Mouse (Mus musculus) erythroblast, embryonic 14.5 days (primary cell): Measurements from ENCODE around the gene Ripk1. TPM values are rescaled to one million over a fixed set of nuclear protein-coding genes. Genes with fewer than 3 reads are reported as not detected.

ENCODE experiments used
- H3K27me3 ChIP-seq: 2 replicates; pipeline ENCODE4 v1.6.1; 2012; ENCODE audit warnings: inconsistent platforms; ENCODE audit not compliant: control insufficient read depth
- H3K36me3 ChIP-seq: 2 replicates; pipeline ENCODE4 v1.6.1; 2012; ENCODE audit warnings: mild to moderate bottlenecking, inconsistent platforms; ENCODE audit not compliant: control insufficient read depth
- H3K4me1 ChIP-seq: 2 replicates; pipeline ENCODE4 v1.6.1; 2012; ENCODE audit warnings: inconsistent platforms; ENCODE audit not compliant: control insufficient read depth
- H3K4me3 ChIP-seq: replicated peaks from 2 replicates; pipeline ENCODE3; 2012; ENCODE audit warnings: moderate library complexity, mild to moderate bottlenecking, inconsistent platforms
- H3K9me3 ChIP-seq: 2 replicates; pipeline ENCODE4 v1.6.1; 2012; ENCODE audit warnings: low read length, inconsistent platforms, mixed read lengths; ENCODE audit not compliant: control insufficient read depth
- GATA1 ChIP-seq: IDR thresholded peaks from 2 replicates; pipeline ENCODE4 v1.6.1; 2012; ENCODE audit warnings: low read length, inconsistent platforms, mixed read lengths
- TAL1 ChIP-seq: IDR thresholded peaks from 3 replicates; pipeline ENCODE4 v1.6.1; 2012; ENCODE audit warnings: low read length, inconsistent platforms, mixed read lengths
- polyA plus RNA-seq: library from polyadenylated mRNA; stranded (reverse); fragments of >175 nt; gene quantifications from 2 replicates; pipeline ENCODE4 v1.2.3, GENCODE M21; 2012

The Ripk1 gene
- 0.17 and 0.29 TPM in 2 replicates for polyA plus RNA-seq

DNA sequence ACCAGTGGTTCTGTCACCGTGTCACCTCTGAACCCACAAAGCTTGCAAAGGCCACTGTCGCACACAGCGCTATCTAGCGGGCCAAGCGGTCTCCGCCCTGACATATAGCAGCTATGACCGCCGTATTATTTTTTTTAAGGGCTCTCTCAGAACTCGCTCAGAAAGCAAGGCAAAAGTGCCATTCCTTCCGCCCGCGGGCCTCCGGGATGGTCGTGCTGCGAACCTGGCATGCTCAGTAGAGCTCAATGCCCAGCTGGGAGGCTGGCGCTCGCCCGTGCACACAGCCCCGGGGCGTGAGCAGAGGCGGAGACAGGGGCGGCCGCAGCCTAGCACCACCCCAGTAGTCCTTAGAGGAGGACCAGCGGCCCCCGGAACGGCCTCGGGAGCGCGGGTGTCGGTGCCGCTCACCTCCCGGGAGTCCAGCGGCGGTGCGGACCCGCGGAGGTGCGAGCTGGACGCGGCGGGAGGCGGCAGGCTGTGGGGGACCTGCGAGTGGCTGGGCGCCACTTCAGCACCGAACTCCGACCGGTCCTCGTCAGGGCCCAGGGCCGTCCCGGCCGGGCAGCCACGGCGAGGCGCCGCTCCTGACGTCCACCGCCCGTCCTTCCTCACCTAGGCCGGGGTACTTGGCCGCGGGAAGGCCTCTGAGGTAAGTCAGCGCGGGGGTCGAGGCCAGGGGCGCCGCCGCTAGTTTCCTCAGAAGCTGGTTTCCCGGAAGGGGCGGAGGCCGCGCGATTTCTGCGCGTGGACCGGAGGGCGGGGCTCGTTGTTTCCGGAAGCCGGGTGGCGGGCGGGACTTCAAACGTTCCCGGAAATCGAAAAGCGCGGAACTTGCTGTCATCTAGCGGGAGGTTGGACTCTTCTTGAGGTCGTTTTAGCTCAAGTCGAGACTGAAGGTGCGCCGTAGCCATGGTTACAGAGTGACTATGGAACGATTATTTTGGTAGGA lies at the start of gene Ripk1, which contains the start of gene Serpinb6a:
Gene Ripk1, plus strand, starts transcription at position 306 of the 949 bp plus-strand sequence.
Gene Serpinb6a, minus strand, starts transcription at position 737 of the 949 bp plus-strand sequence.
- TF ChIP-seq TAL1 (no peak), GATA1 (no peak)
- no peaks in the 10 kb centered on the region for H3K27me3 ChIP-seq
- H3K4me1 ChIP-seq = peaks cover 24% of the 10 kb centered on the region

DNA sequence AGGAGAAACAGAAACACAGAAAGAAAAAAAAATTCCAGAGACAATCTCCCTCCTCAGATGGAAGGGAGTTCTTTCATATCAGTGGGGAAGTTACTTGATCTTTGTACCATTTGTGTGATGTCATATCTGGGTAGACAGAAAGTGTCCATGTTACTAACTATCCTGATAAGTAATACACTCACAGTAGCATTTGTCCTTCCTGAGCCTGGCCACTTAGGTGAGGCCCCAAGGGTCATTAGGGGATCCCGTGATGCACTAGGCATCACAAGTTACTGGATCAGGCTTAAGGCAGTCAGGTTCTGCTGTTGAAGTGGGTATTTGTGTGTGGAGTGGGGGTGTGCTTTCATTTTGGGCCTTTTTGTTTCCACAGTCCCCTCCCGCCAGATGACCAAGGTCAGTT lies 49.2 kb upstream of the Ripk1 start:
- no peaks in the 10 kb centered on the region for H3K27me3 ChIP-seq
- H3K36me3 ChIP-seq = no peaks in the 10 kb centered on the region
- H3K9me3 ChIP-seq = no peaks in the 10 kb centered on the region
- no peaks in the 10 kb centered on the region for H3K4me1 ChIP-seq
- TF ChIP-seq TAL1 (no peak), GATA1 (no peak)
- no peak overlapping the region for H3K4me3 ChIP-seq

More for the DNA sequence above, at the start of gene Ripk1, which contains the start of gene Serpinb6a:
- H3K4me3 ChIP-seq = peak within 1 kb of the TSS; percentile 99
- H3K9me3 ChIP-seq = no peaks in the 10 kb centered on the region
- peaks cover 4% of the 10 kb centered on the region for H3K36me3 ChIP-seq

DNA sequence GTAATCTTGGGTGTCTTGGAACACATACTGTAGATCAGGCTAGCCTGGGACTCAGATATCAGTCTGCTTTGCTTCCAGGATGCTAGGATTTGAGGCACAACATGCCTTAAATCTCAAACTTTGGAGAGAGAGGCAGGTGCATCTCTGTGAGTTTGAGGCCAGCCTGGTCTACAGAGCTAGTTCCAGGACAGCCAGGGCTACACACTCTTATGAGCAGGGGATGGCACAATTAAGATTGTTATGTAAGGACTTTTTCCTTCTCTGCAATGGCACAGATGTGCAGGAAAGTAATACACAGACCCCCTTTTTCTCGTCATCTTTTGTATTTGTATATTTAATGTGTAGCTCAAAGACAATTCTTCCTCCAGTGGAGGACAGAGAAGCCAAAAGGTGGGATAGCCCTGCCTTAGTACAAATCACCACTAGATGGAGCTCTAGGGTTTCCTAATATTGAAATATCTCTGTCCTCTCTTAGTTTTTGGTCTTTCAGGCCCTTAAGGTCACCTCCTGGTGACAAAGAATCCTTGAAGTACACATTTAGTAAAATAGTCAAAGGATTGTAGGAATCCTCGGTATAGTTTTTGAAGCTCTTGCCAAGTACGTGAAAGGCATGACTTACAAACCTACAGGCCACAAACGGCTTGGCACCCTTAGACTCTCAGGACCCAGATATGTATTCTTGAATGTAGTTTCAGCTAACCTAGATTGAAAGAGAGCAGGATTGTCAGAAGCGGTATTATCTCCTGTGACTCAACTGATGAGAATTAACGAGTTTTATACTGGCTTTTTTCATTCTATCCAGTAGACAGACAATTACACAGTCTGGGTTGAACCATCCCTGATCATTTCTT lies 45.4 kb upstream of the Ripk1 start:
- Histone ChIP-seq H3K4me3 (no peak overlapping the region), H3K36me3 (no peaks in the 10 kb centered on the region), H3K9me3 (no peaks in the 10 kb centered on the region), H3K27me3 (no peaks in the 10 kb centered on the region), H3K4me1 (no peaks in the 10 kb centered on the region)
- TF ChIP-seq GATA1 = no peak
- TF ChIP-seq TAL1 = no peak

DNA sequence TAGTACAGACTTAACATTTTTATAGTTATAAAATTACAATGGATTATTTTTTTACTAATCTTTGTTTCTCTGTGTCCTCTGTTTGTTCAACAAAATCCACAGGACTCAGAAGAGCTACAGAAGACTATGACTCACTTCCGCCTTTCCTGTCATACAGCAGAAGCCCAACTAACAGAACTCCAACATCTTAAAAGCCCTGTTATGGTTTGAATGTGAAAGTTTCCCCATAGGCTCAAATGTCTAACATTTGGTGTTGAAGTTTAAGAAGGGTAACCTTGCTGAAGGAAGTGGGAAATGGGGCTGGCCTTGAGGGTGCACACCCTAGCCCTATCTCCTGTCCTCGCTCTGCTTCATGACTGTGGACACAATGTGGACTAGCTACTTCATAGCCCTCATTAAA lies 42.4 kb upstream of the Ripk1 start:
- TF ChIP-seq GATA1 (no peak), TAL1 (no peak)
- H3K4me3 ChIP-seq = no peak overlapping the region
- no peaks in the 10 kb centered on the region for H3K9me3 ChIP-seq
- peaks cover 6% of the 10 kb centered on the region for H3K4me1 ChIP-seq
- no peaks in the 10 kb centered on the region for H3K27me3 ChIP-seq
- no peaks in the 10 kb centered on the region for H3K36me3 ChIP-seq

DNA sequence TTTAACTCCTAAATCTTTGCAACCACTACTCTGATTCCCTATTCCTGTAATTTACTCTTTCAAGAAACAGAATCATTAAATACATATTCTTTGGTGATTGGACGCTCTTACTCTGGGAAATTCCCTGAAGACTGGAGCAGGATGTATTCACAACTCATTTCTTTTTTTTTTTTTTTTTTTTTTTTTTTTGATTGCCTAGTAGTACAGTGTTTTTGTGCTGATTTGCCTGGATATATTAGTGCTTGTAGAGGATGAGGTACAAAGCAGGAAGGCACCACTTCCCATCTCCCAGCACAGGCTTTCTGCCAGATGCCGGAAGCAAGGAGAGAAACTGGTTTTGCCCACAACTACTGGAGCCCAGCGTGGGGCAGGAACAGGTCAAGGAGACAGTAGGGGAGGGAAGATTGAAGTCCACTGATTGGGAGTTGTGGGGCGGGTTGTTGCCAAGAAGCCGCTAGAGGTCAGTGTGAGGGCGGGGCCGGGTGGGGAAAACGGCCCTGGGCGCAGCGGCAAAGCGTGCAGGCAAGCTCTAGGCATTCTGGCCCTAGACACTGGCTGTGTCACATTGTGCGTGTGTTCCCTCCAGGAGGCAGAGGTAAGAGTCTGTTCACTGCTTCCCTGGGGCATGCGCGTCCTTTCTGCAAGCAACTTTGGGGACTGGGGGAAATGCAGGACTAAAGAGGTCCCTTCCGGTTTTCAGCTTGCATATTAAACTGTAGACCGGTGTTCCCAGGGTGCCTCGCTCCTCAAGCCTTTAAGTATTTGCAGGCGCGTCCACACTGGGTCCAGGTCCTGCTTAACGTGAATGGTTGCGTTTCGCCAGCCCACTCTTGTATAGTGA lies 37.7 kb upstream of the Ripk1 start, which contains the start of gene Nqo2:
Gene Nqo2, plus strand, starts transcription at position 482 of the 841 bp plus-strand sequence.
- no peaks in the 10 kb centered on the region for H3K36me3 ChIP-seq

DNA sequence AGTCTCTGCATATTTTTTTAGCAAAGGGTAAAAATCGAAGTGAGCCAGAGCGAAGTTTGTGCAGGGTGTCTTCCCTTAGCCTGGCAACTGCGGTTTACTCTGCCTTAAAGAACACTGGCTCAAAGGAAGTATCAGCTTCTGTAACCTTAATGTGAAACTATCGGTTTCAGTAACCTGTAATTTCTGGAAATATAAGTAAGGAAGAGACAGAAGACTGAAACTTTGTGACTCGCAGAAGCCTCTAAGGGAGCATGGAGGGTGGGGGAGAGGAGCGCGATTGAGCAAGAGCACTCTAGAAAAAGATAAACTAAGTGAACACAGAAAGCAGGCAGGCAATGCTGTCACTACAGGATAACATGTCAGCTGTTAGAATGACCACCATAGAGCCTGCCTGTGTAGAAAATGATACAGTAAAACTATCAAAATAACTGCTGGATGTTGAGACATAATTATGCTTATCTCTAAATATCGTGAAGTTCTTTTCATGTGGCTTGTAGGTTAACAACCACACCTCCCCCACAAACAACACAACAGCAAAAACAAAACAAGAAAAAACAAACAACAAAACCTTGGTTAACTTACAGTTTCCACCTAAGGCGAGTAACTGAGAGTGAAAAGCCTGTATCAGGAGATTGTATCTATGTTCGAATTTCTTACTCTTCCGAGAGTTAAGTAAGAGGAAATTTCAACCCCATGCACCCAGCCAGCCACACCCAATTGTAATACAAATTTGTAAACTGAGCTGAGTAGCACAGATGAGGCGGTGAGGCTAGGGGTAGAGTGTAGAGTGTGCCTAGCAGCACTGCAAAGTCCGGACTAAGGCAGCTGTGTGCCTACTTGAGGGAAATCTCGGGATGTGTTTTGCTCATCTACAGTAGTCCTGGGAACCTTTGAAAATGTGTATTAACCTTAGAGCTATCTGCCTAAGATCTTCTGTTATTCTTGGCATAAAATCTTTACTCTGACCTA lies 36.8 kb upstream of the Ripk1 start:
- no peaks in the 10 kb centered on the region for H3K9me3 ChIP-seq
- no peaks in the 10 kb centered on the region for H3K36me3 ChIP-seq
- H3K27me3 ChIP-seq = no peaks in the 10 kb centered on the region
- H3K4me3 ChIP-seq = peak overlapping the region; percentile 75
- peaks cover 30% of the 10 kb centered on the region for H3K4me1 ChIP-seq
- TF ChIP-seq GATA1 (no peak), TAL1 (no peak)

More for the DNA sequence above, 37.7 kb upstream of the Ripk1 start, which contains the start of gene Nqo2:
- Histone ChIP-seq H3K27me3 (no peaks in the 10 kb centered on the region), H3K4me3 (peak within 1 kb of the TSS; percentile 75), H3K9me3 (no peaks in the 10 kb centered on the region), H3K4me1 (peaks cover 30% of the 10 kb centered on the region)
- no peak for TF ChIP-seq GATA1
- no peak for TF ChIP-seq TAL1

DNA sequence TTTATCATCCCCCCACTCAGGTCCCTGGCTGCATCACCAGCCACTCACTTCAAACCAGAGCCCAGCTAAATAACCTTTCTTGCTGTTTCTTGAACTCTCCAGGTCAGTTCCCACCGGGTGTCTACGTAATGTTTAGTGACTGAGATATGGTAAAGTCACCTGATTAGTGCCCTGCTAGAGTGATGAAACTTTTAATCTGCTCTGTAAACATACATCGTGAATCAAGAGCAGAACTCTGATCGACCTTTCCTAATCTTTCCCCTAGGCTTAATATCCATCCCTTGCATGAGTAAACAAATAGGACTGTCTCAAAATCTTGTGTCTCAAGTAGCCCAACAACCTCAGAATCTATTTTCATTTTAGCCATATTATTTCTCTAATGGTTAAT lies 36.1 kb upstream of the Ripk1 start:
- TF ChIP-seq GATA1 (no peak), TAL1 (no peak)
- Histone ChIP-seq H3K9me3 (no peaks in the 10 kb centered on the region), H3K27me3 (no peaks in the 10 kb centered on the region), H3K4me3 (peak overlapping the region; percentile 75), H3K36me3 (peaks cover 2% of the 10 kb centered on the region; the same call in 1 of the 2 replicates), H3K4me1 (peaks cover 30% of the 10 kb centered on the region)
